In genomic region chr8:83997511-83998141, GRCm38 (mm10) we compare ENCODE assay signal across 8 mouse cellular contexts. TPM values are rescaled to one million over a fixed set of nuclear protein-coding genes. Genes with fewer than 3 reads are reported as not detected.
DNase-seq lines count a peak whose midpoint lies in the region; ATAC-seq and TF ChIP-seq lines count a peak whose summit lies in the region.

Gene Samd1 (plus strand): TSS chr8:83997672.

- peaks cover 10 to 23% of the 10 kb centered on the region in 2 experiments for H3K4me1 ChIP-seq in CH12.LX (ENCODE audit: control insufficient read depth in 1 of 2, insufficient read depth in 2 of 2)
- peaks cover 30% of the 10 kb centered on the region for H3K4me1 ChIP-seq in embryonic facial prominence, embryonic 15.5 days
- H3K4me1 ChIP-seq in heart, embryonic 15.5 days (replicated peaks), result peaks cover 34% of the 10 kb centered on the region
- peaks cover 9% of the 10 kb centered on the region; the same call in 1 of the 2 replicates for H3K4me1 ChIP-seq in lung, postnatal 0 days (ENCODE audit: insufficient read depth, low read depth, low read length)

- TF ChIP-seq EP300 in CH12.LX (IDR thresholded peaks at IDR 0.05; ENCODE audit: low read length), result no peak
- no peak for TF ChIP-seq EP300 in lung, postnatal 0 days (IDR thresholded peaks at IDR 0.05)

- no peak for DNase-seq in CH12.LX (ENCODE audit: extremely low read depth)
- no peak for DNase-seq in adrenal gland, adult 8-10 months
- peak; percentile 70 to 80 for DNase-seq in kidney, postnatal 4 days
- DNase-seq in lung, postnatal 0 days (ENCODE audit: low spot score), result peak; percentile 51
- peak; percentile 76 for DNase-seq in retina, postnatal 1 day
- no peak for DNase-seq in urinary bladder, postnatal 14 days (ENCODE audit: low spot score)

- no peak for TF ChIP-seq POLR2A in CH12.LX (IDR thresholded peaks at IDR 0.05; ENCODE audit: low read depth, low read length)

- no peak for ATAC-seq in embryonic facial prominence, embryonic 15.5 days (ENCODE audit: insufficient number of reproducible peaks, low FRiP score, low TSS enrichment, low read depth)
- ATAC-seq in heart, embryonic 15.5 days (replicated peaks; ENCODE audit: insufficient number of reproducible peaks, insufficient read depth, low FRiP score, low read depth), result 0 out of 2 replicates have a peak, but pooled peaks have one; percentile 15
- no peak for ATAC-seq in lung, postnatal 0 days

- no peaks in the 10 kb centered on the region for H3K9me3 ChIP-seq in CH12.LX (replicated peaks; ENCODE audit: low read length)
- no peaks in the 10 kb centered on the region for H3K9me3 ChIP-seq in embryonic facial prominence, embryonic 15.5 days (replicated peaks)
- no peaks in the 10 kb centered on the region for H3K9me3 ChIP-seq in heart, embryonic 15.5 days (replicated peaks)
- H3K9me3 ChIP-seq in lung, postnatal 0 days (ENCODE audit: low read length), result no peaks in the 10 kb centered on the region

- in situ Hi-C loops in CH12.LX (cut with MboI; ENCODE audit: low pct_ligation_motif_present, low pct_unique_long_range_greater_than_20kb, low sequenced_read_pairs), result no loop called here

- dilution Hi-C loops in CH12.LX (cut with MboI; ENCODE audit: extremely low pct_ligation_motif_present, extremely low pct_unique_long_range_greater_than_20kb, low sequenced_read_pairs), result no loop called here

- no peak for TF ChIP-seq RAD21 in CH12.LX (IDR thresholded peaks at IDR 0.05; ENCODE audit: low read depth, low read length)

- peaks cover 3% of the 10 kb centered on the region; the same call in 1 of the 2 replicates for H3K79me2 ChIP-seq in CH12.LX (replicated peaks; ENCODE audit: control insufficient read depth, extremely low read depth, insufficient read depth, poor library complexity, severe bottlenecking)

- peak within 1 kb of the TSS; percentile 62 for H3K4me2 ChIP-seq in CH12.LX (ENCODE audit: insufficient read depth, low read depth, poor library complexity, severe bottlenecking)
- H3K4me2 ChIP-seq in embryonic facial prominence, embryonic 15.5 days (replicated peaks), result peak within 1 kb of the TSS; percentile 90
- peak within 1 kb of the TSS; percentile 88 for H3K4me2 ChIP-seq in heart, embryonic 15.5 days
- peak within 1 kb of the TSS; percentile 97 for H3K4me2 ChIP-seq in lung, postnatal 0 days (replicated peaks; ENCODE audit: low read depth, low read length)

- H3K36me3 ChIP-seq in CH12.LX (replicated peaks in 1 of 2; ENCODE audit: control insufficient read depth in 1 of 2, insufficient read depth in 1 of 2, low read length in 1 of 2), result peaks cover 14 to 38% of the 10 kb centered on the region in 2 experiments
- H3K36me3 ChIP-seq in embryonic facial prominence, embryonic 15.5 days, result peaks cover 39% of the 10 kb centered on the region
- H3K36me3 ChIP-seq in heart, embryonic 15.5 days, result peaks cover 17% of the 10 kb centered on the region
- 0 out of 2 replicates have a peak, but pooled peaks cover 6% of the 10 kb centered on the region for H3K36me3 ChIP-seq in lung, postnatal 0 days (ENCODE audit: insufficient read depth, low read length)

- peak within 1 kb of the TSS; percentile 58 to 80 (median 71) for H3K4me3 ChIP-seq in CH12.LX (replicated peaks in 1 of 3; ENCODE audit: low read depth in 2 of 3, low read length in 2 of 3, poor library complexity in 1 of 3)
- H3K4me3 ChIP-seq in embryonic facial prominence, embryonic 15.5 days (replicated peaks), result peak within 1 kb of the TSS; percentile 80
- peak within 1 kb of the TSS; percentile 85 for H3K4me3 ChIP-seq in heart, embryonic 15.5 days
- peak within 1 kb of the TSS; percentile 75 for H3K4me3 ChIP-seq in lung, postnatal 0 days (ENCODE audit: low read depth, low read length)

- TF ChIP-seq CTCF in CH12.LX (conservative IDR thresholded peaks at IDR 0.05 in 1 of 2, IDR thresholded peaks at IDR 0.05 in 1 of 2; ENCODE audit: low read depth in 2 of 2, low read length in 2 of 2), result no peak
- TF ChIP-seq CTCF in lung, postnatal 0 days (IDR thresholded peaks at IDR 0.05), result no peak

- H3K27me3 ChIP-seq in CH12.LX (replicated peaks), result no peaks in the 10 kb centered on the region
- H3K27me3 ChIP-seq in embryonic facial prominence, embryonic 15.5 days, result no peaks in the 10 kb centered on the region
- H3K27me3 ChIP-seq in heart, embryonic 15.5 days, result no peaks in the 10 kb centered on the region
- no peaks in the 10 kb centered on the region for H3K27me3 ChIP-seq in lung, postnatal 0 days (replicated peaks; ENCODE audit: insufficient read depth, low read length)

- H3K27ac ChIP-seq in CH12.LX (ENCODE audit: insufficient read depth, low read depth), result peak within 1 kb of the TSS; percentile 53
- H3K27ac ChIP-seq in embryonic facial prominence, embryonic 15.5 days (replicated peaks), result peak within 1 kb of the TSS; percentile 98
- H3K27ac ChIP-seq in heart, embryonic 15.5 days, result peak within 1 kb of the TSS; percentile 93
- H3K27ac ChIP-seq in lung, postnatal 0 days (ENCODE audit: low read length), result peak within 1 kb of the TSS; percentile 93

- H3K9ac ChIP-seq in CH12.LX (ENCODE audit: insufficient read depth, low read depth), result peak within 1 kb of the TSS; percentile 81
- peak within 1 kb of the TSS; percentile 78 for H3K9ac ChIP-seq in embryonic facial prominence, embryonic 15.5 days
- H3K9ac ChIP-seq in heart, embryonic 15.5 days, result peak within 1 kb of the TSS; percentile 89
- H3K9ac ChIP-seq in lung, postnatal 0 days (replicated peaks; ENCODE audit: low read depth), result peak within 1 kb of the TSS; percentile 59

- WGBS in embryonic facial prominence, embryonic 15.5 days, result under 1% methylated on average over 56 of the region's 112 CpGs
- WGBS in heart, embryonic 15.5 days, result 1% methylated on average over 32 of the region's 112 CpGs
- 0% methylated on average over 29 of the region's 112 CpGs for WGBS in lung, postnatal 0 days

TF ChIP-seq in CH12.LX, 34 proteins besides CTCF, POLR2A, EP300 and RAD21:
- TF ChIP-seq MXI1 (IDR thresholded peaks at IDR 0.05; ENCODE audit: low read depth, low read length) (no peak), JUND (conservative IDR thresholded peaks at IDR 0.05; ENCODE audit: low read depth, low read length) (no peak), NRF1 (IDR thresholded peaks at IDR 0.05; ENCODE audit: low read depth, low read length) (peak; percentile 75), MAZ (IDR thresholded peaks at IDR 0.05; ENCODE audit: low read depth, low read length) (no peak), CHD2 (IDR thresholded peaks at IDR 0.05; ENCODE audit: low read length) (no peak)

RNA-seq across cellular contexts. Expression of gene Samd1, which starts in this region (rescaled TPM):
- total RNA-seq in CH12.LX (2012; rRNA removed) (54.5 and 62.6 TPM in 2 replicates), CH12.LX (2014; rRNA removed) (37.4 and 42.3 TPM in 2 replicates)
- polyA plus RNA-seq in CH12.LX (2012; ENCODE audit: insufficient read length, low read depth), result 38.9 and 42.1 TPM in 2 replicates
- 10 to 100 TPM; 27.4 to 44.2 (median 34.9) TPM for total RNA-seq in adrenal gland, adult 8-10 months (2022)
- 10.3 and 13.2 TPM in 2 replicates for polyA plus RNA-seq in embryonic facial prominence, embryonic 15.5 days (2015; fragmentation: Nextera tagmentation; extraction: Ambion mirVana)
- 5.6 and 5.9 TPM in 2 replicates for polyA plus RNA-seq in heart, embryonic 15.5 days (2015; fragmentation: Nextera tagmentation; extraction: Ambion mirVana)
- 5.3 and 5.6 TPM in 2 replicates for polyA plus RNA-seq in lung, postnatal 0 days (2015; fragmentation: Nextera tagmentation; extraction: Ambion mirVana)

Comparison
In these comparisons a context has a peak if more than half of its experiments do, and no peak if none do; other contexts are left out.
1. DNase-seq: peak in kidney, postnatal 4 days (2 of 2), lung, postnatal 0 days (single experiment) and retina, postnatal 1 day (single experiment); none in CH12.LX (single experiment), adrenal gland, adult 8-10 months (single experiment) and urinary bladder, postnatal 14 days (single experiment).
2. Peak in every context shown above with its lines, with median percentiles within 50 percentile points of each other: H3K27ac ChIP-seq, H3K4me2 ChIP-seq, H3K4me3 ChIP-seq and H3K9ac ChIP-seq.